Mouse (Mus musculus) ES-E14 (cell line): ENCODE data around the gene Cpxm1. TPM values are rescaled to one million over a fixed set of nuclear protein-coding genes. Genes with fewer than 3 reads are reported as not detected.

Experiments
- DNase-seq: peaks from one replicate; pipeline ENCODE4 v3.0.0-alpha.2; 2013; ENCODE audit warnings: low read depth, low spot score
- H3K27ac ChIP-seq: 2 replicates; pipeline ENCODE4 v1.5.1; 2012; ENCODE audit warnings: low read depth, mild to moderate bottlenecking, low read length, moderate library complexity, mixed read lengths; ENCODE audit not compliant: poor library complexity, insufficient read depth, severe bottlenecking
- H3K36me3 ChIP-seq: 2 replicates; pipeline ENCODE4 v1.6.1; 2012; ENCODE audit warnings: mild to moderate bottlenecking, low read length, moderate library complexity, mixed read lengths; ENCODE audit not compliant: control insufficient read depth, poor library complexity, insufficient read depth, severe bottlenecking
- H3K4me1 ChIP-seq, 2 experiments: fragments of 150-350 bp in 1 of 2; sonication (generic) in 1 of 2; 2 replicates each; pipeline ENCODE4 v1.6.1; 2012; ENCODE audit warnings: low read length in 2 of 2, mild to moderate bottlenecking in 1 of 2, mixed read lengths in 1 of 2; ENCODE audit not compliant: control insufficient read depth in 2 of 2, insufficient read depth in 2 of 2, poor library complexity in 1 of 2
- H3K4me3 ChIP-seq, 2 experiments: fragments of 150-350 bp in 1 of 2; sonication (generic) in 1 of 2; 2 replicates each; pipeline ENCODE4 v1.5.1; 2012; ENCODE audit warnings: low read length in 2 of 2, low read depth in 1 of 2, mild to moderate bottlenecking in 1 of 2, mixed read lengths in 1 of 2; ENCODE audit not compliant: insufficient read depth in 1 of 2, poor library complexity in 1 of 2, severe bottlenecking in 1 of 2
- H3K9ac ChIP-seq: 2 replicates; pipeline ENCODE4 v1.6.1; 2012; ENCODE audit warnings: low read depth, mild to moderate bottlenecking, low read length, mixed read lengths; ENCODE audit not compliant: poor library complexity, insufficient read depth, severe bottlenecking
- H3K9me3 ChIP-seq: fragments of 150-350 bp; sonication (generic); 2 replicates; pipeline ENCODE4 v1.6.1; 2012; ENCODE audit warnings: low read depth, mild to moderate bottlenecking, low read length; ENCODE audit not compliant: control insufficient read depth, insufficient read depth
- CHD2 ChIP-seq: IDR thresholded peaks from 2 replicates; pipeline ENCODE4 v1.6.1; 2014; ENCODE audit warnings: mild to moderate bottlenecking, low read depth, low read length, inconsistent platforms
- HCFC1 ChIP-seq: IDR thresholded peaks from 2 replicates; pipeline ENCODE4 v1.6.1; 2012; ENCODE audit warnings: low read length, inconsistent platforms, borderline replicate concordance; ENCODE audit not compliant: insufficient read depth
- MAFK ChIP-seq: IDR thresholded peaks from 2 replicates; pipeline ENCODE4 v1.6.1; 2014; ENCODE audit warnings: mild to moderate bottlenecking, low read depth, low read length, inconsistent platforms; ENCODE audit not compliant: insufficient read depth
- ZC3H11A ChIP-seq: IDR thresholded peaks from 2 replicates; pipeline ENCODE4 v1.6.1; 2012; ENCODE audit warnings: low read depth, mild to moderate bottlenecking, inconsistent platforms, low read length, borderline replicate concordance
- ZNF384 ChIP-seq: IDR thresholded peaks from 2 replicates; pipeline ENCODE4 v1.6.1; 2012; ENCODE audit warnings: low read depth, low read length, inconsistent platforms
- in situ Hi-C, 2 experiments: fragments of 600-800 bp; cut with MboI; formaldehyde crosslinking; loops; one replicate each; pipeline ENCODE4 v1.15.1; 2025; ENCODE audit warnings: low sequenced_read_pairs in 2 of 2, inconsistent platforms in 1 of 2; ENCODE audit not compliant: unreplicated experiment in 2 of 2
- total RNA-seq: library from RNA; depleted of rRNA; stranded (reverse); fragments of 300-350 nt; gene quantifications from 2 replicates; pipeline ENCODE4 v1.2.3, GENCODE M21; 2012

Cpxm1 gene
- total RNA-seq, 1 experiment: 52.2 TPM

- no peak within 1 kb of the TSS for H3K9ac ChIP-seq
- H3K4me3 ChIP-seq: no peak within 1 kb of the TSS
- no peak within 1 kb of the TSS for H3K27ac ChIP-seq
- TF ChIP-seq HCFC1: no peak
- TF ChIP-seq ZNF384: no peak
- no peak for TF ChIP-seq MAFK
- no peak for TF ChIP-seq CHD2
- no peak for TF ChIP-seq ZC3H11A
- in situ Hi-C loops: no loop called here
- no peaks in the 10 kb centered on the region for H3K36me3 ChIP-seq
- no peaks in the 10 kb centered on the region for H3K9me3 ChIP-seq
- no peaks in the 10 kb centered on the region; a peak in 1 of 4 replicates for H3K4me1 ChIP-seq
- DNase-seq: no peak
Measured at GRCm38 (mm10) chr2:130406178-130406577, 8.8 kb upstream of the Cpxm1 start, which contains the start of gene Tmem239. Gene Tmem239, plus strand, starts transcription at chr2:130406478.

GRCm38 (mm10) chr2:130404939-130405338 lies 7.6 kb upstream of the Cpxm1 start, which contains the start of the genes Gm28372 and 1700020A23Rik:
Gene Gm28372, plus strand, starts transcription at chr2:130405239.
Gene 1700020A23Rik, plus strand, starts transcription at chr2:130405259.
- no peak within 1 kb of the TSS for H3K9ac ChIP-seq
- in situ Hi-C loops: no loop called here
- no peak for TF ChIP-seq CHD2
- no peak for TF ChIP-seq ZNF384
- TF ChIP-seq MAFK: no peak
- no peak for TF ChIP-seq HCFC1
- TF ChIP-seq ZC3H11A: no peak
- no peaks in the 10 kb centered on the region for H3K36me3 ChIP-seq
- peaks cover 0 to 6% of the 10 kb centered on the region in 2 experiments; a peak in 2 of 4 replicates for H3K4me1 ChIP-seq
- H3K9me3 ChIP-seq: no peaks in the 10 kb centered on the region
- H3K4me3 ChIP-seq: no peak within 1 kb of the TSS
- no peak for DNase-seq
- no peak within 1 kb of the TSS for H3K27ac ChIP-seq

- in situ Hi-C loops: no loop called here
- Histone ChIP-seq H3K27ac (no peak overlapping the region), H3K36me3 (no peaks in the 10 kb centered on the region), H3K9me3 (no peaks in the 10 kb centered on the region), H3K4me1 (peaks cover under 1 to 6% of the 10 kb centered on the region in 2 experiments; a peak in 3 of 4 replicates), H3K4me3 (no peak overlapping the region), H3K9ac (no peak overlapping the region)
- DNase-seq: no peak
- TF ChIP-seq ZC3H11A (no peak), ZNF384 (no peak), MAFK (no peak), CHD2 (no peak), HCFC1 (no peak)
Measured at GRCm38 (mm10) chr2:130401891-130402290, 4.5 kb upstream of the Cpxm1 start.

GRCm38 (mm10) chr2:130400046-130400445 lies 2.7 kb upstream of the Cpxm1 start:
- H3K9ac ChIP-seq: no peak overlapping the region
- H3K36me3 ChIP-seq: no peaks in the 10 kb centered on the region
- no peak for TF ChIP-seq CHD2
- no peak for TF ChIP-seq ZC3H11A
- TF ChIP-seq HCFC1: no peak
- no peak for TF ChIP-seq ZNF384
- TF ChIP-seq MAFK: no peak
- peaks cover 3 to 8% of the 10 kb centered on the region in 2 experiments; a peak in 3 of 4 replicates for H3K4me1 ChIP-seq
- DNase-seq: no peak
- no peak overlapping the region for H3K27ac ChIP-seq
- in situ Hi-C loops: no loop called here
- no peak overlapping the region for H3K4me3 ChIP-seq
- no peaks in the 10 kb centered on the region for H3K9me3 ChIP-seq

- no peak for TF ChIP-seq MAFK
- no peak for TF ChIP-seq ZC3H11A
- no peak for TF ChIP-seq HCFC1
- no peak for TF ChIP-seq CHD2
- no peak for TF ChIP-seq ZNF384
- in situ Hi-C loops: no loop called here
- H3K36me3 ChIP-seq: peaks cover 9% of the 10 kb centered on the region
- peak overlapping the region; percentile 44; the same call in 1 of the 2 replicates for H3K9ac ChIP-seq
- no peak for DNase-seq
- H3K9me3 ChIP-seq: no peaks in the 10 kb centered on the region
- no peak overlapping the region for H3K27ac ChIP-seq
- peaks cover 3 to 8% of the 10 kb centered on the region in 2 experiments; a peak in 3 of 4 replicates for H3K4me1 ChIP-seq
- peak overlapping the region; percentile 51 to 75; a peak in 3 of 4 replicates for H3K4me3 ChIP-seq
Measured at GRCm38 (mm10) chr2:130398091-130398490, 717 bp upstream of the Cpxm1 start.
